Mouse (Mus musculus) limb, embryonic 13.5 days (tissue): Measurements from ENCODE around the gene Mcoln3. TPM values are rescaled to one million over a fixed set of nuclear protein-coding genes. Genes with fewer than 3 reads are reported as not detected.

Experiments used
- ATAC-seq: fragments of 200-750 bp; cut with Nextera tagmentation; 2 replicates; pipeline ENCODE4 v1.8.0; 2017; ENCODE audit warnings: low read depth, moderate number of reproducible peaks, moderate TSS enrichment; ENCODE audit not compliant: low FRiP score
- H3K27ac ChIP-seq: fragments of 300-500 bp; sonication (generic); 2 replicates; pipeline ENCODE4 v1.5.1; 2015; ENCODE audit warnings: inconsistent platforms, mild to moderate bottlenecking, moderate library complexity
- H3K27me3 ChIP-seq: fragments of 300-500 bp; sonication (generic); 2 replicates; pipeline ENCODE4 v1.6.1; 2015; ENCODE audit warnings: mild to moderate bottlenecking, inconsistent platforms
- H3K36me3 ChIP-seq: fragments of 300-500 bp; sonication (generic); 2 replicates; pipeline ENCODE4 v1.6.1; 2015; ENCODE audit warnings: inconsistent platforms, mild to moderate bottlenecking, moderate library complexity
- H3K4me1 ChIP-seq: fragments of 300-500 bp; sonication (generic); 2 replicates; pipeline ENCODE4 v1.6.1; 2015; ENCODE audit warnings: inconsistent platforms
- H3K4me2 ChIP-seq: fragments of 300-500 bp; sonication (generic); replicated peaks from 2 replicates; pipeline ENCODE4 v1.6.1; 2015; ENCODE audit warnings: inconsistent platforms, mild to moderate bottlenecking, moderate library complexity
- H3K4me3 ChIP-seq: fragments of 300-500 bp; sonication (generic); 2 replicates; pipeline ENCODE4 v1.5.1; 2015; ENCODE audit warnings: moderate library complexity, mild to moderate bottlenecking, inconsistent platforms
- H3K9ac ChIP-seq: fragments of 300-500 bp; sonication (generic); 2 replicates; pipeline ENCODE4 v1.6.1; 2015; ENCODE audit warnings: mild to moderate bottlenecking, inconsistent platforms
- H3K9me3 ChIP-seq: fragments of 300-500 bp; sonication (generic); 2 replicates; pipeline ENCODE4 v1.6.1; 2016; ENCODE audit warnings: inconsistent platforms
- WGBS: fragments of 180-500 bp; shearing (Covaris S2); methylation state at CpG from one replicate; pipeline ENCODE4 v1.1.7; 2015; 5-methylcytosine and 5-hydroxymethylcytosine counted together
- polyA plus RNA-seq: library from polyadenylated mRNA; unstranded; fragments of >200 nt; fragmentation: Nextera tagmentation; extraction: Ambion mirVana; gene quantifications from 2 replicates; pipeline ENCODE4 v1.2.1, GENCODE M21; 2015

Gene Mcoln3
- polyA plus RNA-seq, 1 experiment from 2014 or later: 2.8 TPM

DNA sequence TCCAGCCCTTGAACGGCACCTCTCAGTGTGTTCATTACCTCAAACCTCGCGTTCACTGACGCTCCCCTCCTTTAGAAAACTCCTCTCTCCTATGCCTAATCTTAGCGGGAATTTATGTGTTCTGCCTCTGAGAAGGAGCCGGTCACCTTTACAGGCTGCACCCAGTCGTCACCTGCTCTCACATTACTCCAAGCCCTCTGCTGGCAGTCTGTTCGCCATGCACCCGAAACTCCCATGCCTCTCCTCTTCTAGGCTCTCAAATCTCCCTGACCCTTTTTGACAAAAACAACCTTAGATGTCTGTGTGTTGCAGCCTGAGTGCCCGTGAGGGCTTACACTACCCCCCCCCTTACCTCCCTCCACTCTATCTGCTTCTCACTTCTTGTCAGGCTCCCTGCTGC is 19.2 kb downstream of the Mcoln3 start:
- Histone ChIP-seq H3K27ac (no peak overlapping the region), H3K4me3 (no peak overlapping the region), H3K9ac (no peak overlapping the region), H3K9me3 (no peaks in the 10 kb centered on the region), H3K4me2 (no peak overlapping the region), H3K4me1 (no peaks in the 10 kb centered on the region), H3K27me3 (no peaks in the 10 kb centered on the region), H3K36me3 (no peaks in the 10 kb centered on the region)
- no peak for ATAC-seq
- WGBS: 34% methylated on average over 10 of the region's 10 CpGs

DNA sequence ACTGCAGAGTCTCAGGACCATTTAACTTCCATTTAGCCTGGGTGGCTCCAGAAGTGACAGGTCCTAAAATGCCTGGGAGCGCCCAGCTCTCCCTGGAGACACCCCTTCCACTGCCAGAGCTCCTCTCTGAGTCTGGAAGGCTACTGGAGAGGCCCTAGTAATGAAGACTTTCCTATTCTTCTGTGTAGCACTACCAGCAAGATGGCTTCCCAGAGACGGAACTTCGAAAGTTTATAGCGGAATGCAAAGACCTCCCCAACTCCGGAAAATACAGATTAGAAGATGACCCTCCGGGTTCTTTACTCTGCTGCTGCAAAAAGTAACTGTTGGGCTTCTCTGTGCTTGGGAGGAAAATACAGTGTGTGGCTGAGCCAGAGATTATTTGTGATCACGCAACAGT is 23.0 kb downstream of the Mcoln3 start:
- Histone ChIP-seq H3K4me1 (no peaks in the 10 kb centered on the region), H3K9me3 (peaks cover 2% of the 10 kb centered on the region; the same call in 1 of the 2 replicates), H3K27me3 (no peaks in the 10 kb centered on the region), H3K9ac (no peak overlapping the region), H3K4me2 (no peak overlapping the region), H3K27ac (no peak overlapping the region), H3K36me3 (no peaks in the 10 kb centered on the region), H3K4me3 (no peak overlapping the region)
- ATAC-seq: no peak
- 91% methylated on average over 7 of the region's 7 CpGs for WGBS

DNA sequence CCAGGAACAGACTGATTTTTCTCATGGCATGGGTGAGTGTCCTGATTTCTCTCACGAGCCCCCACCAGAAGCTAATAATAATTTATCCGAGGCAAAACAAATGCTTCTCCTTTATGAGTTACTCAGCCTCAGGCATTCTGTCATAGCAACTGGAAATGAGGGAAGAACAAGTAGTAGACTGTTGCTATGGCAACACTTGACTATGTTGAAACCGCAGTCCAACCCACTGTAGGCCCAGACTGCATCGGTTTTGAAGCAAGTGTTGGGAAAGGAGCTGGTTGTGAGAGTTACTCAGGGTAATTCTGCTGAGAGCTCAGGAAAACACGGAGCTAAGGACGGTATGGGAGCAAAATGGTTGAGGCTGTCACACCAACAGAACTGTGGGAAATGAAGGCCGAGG is 25.3 kb downstream of the Mcoln3 start:
- Histone ChIP-seq H3K4me2 (no peak overlapping the region), H3K36me3 (no peaks in the 10 kb centered on the region), H3K9ac (no peak overlapping the region), H3K27ac (no peak overlapping the region), H3K9me3 (peaks cover 3% of the 10 kb centered on the region; the same call in 1 of the 2 replicates), H3K27me3 (no peaks in the 10 kb centered on the region), H3K4me1 (no peaks in the 10 kb centered on the region), H3K4me3 (no peak overlapping the region)
- ATAC-seq: no peak
- WGBS: 83% methylated on average over 7 of the region's 7 CpGs

DNA sequence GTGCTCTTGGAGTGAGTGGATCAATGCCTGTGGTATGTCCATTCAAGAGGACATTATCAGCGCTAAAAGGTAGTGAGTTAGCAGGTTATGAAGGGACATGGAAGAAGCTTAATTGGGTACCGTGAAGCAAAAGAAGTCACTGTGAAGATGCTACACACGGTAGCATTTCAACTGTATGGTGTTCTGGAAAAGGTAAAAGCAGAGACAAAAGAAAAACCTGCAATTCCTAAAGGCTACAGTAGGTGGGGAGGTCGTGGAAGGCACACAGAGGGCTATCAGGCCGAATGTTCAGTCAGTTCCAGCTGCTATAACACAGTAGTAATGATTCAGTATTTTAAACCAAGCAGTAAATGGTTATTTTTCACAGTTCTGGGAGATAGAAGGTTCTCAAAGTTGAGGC is 28.3 kb downstream of the Mcoln3 start:
- Histone ChIP-seq H3K27ac (no peak overlapping the region), H3K4me3 (no peak overlapping the region), H3K36me3 (no peaks in the 10 kb centered on the region), H3K4me2 (no peak overlapping the region), H3K9ac (no peak overlapping the region), H3K9me3 (peaks cover 3% of the 10 kb centered on the region; the same call in 1 of the 2 replicates), H3K4me1 (peaks cover 9% of the 10 kb centered on the region), H3K27me3 (peaks cover 15% of the 10 kb centered on the region)
- 60% methylated on average over 5 of the region's 5 CpGs for WGBS
- no peak for ATAC-seq

DNA sequence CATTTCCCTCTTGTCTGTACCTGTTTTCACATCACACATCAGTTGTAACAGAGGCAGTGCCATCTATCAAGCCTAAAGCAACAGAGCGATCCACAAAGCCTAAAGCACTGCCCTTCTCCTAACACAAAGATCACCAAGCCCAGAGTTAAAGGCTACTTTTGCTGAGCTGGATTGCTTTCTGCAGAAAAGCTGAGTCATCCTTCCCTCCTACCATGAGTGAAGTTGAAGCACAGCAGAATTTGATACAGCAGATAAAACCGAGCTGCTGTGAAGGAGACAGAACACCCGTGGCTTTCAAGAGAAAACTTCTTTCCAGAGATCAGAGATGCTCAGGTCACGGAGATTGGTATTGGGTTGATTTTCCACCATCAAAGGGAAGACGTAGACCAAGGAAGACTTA is 28.9 kb downstream of the Mcoln3 start:
- Histone ChIP-seq H3K27me3 (peaks cover 16% of the 10 kb centered on the region), H3K4me2 (no peak overlapping the region), H3K27ac (no peak overlapping the region), H3K36me3 (no peaks in the 10 kb centered on the region), H3K9ac (no peak overlapping the region), H3K4me3 (no peak overlapping the region), H3K9me3 (peaks cover 3% of the 10 kb centered on the region; the same call in 1 of the 2 replicates), H3K4me1 (peaks cover 12% of the 10 kb centered on the region)
- 70% methylated on average over 5 of the region's 5 CpGs for WGBS
- ATAC-seq: no peak

DNA sequence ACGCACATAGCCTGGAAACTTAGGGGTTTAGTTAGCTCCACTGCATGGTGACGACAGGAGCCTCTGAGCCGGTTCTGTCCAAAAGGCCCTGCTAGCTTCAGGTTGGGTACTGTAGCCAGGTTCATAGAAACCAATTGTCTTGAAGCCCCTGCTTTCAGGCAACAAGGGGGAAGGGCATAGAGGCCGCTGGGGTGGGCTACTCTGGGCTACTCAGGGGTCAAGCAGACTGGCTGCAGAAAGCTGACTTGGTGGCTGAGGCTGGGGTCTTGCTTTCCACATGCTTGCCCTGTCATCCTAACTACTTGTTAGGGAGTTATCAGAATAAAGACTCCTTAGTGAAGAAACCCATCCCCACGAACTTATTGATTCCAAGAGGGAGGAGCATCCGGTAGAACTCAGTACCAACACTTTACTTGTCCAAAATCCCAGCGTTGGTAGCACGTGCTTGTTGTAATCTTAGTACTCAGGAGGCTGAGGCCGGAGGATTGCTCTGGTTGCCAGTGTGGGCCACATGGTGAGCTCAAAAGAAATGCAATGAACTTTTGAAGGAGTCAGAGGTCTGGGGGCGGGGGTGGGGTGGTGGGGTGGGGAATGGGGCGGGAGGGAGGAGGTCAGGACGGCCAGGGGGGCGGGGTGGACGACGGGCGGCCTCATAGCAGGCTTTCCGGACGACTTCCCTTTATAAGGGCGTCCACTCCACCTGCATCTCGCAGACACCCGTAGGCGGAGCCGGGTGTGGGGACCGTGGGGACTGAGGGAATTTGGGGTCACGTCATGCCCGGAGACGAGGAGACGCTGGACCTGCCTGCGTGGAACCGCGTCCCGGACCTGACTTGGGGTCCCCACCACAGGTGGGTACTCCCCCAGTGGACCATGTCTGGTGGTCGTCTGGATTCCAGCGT is 32.2 kb downstream of the Mcoln3 start, which contains the start of gene Mcoln2:
Gene Mcoln2, plus strand, starts transcription at position 678 of the 902 bp plus-strand sequence.
- ATAC-seq: peak; percentile 51; the same call in 1 of the 2 replicates
- Histone ChIP-seq H3K4me1 (peaks cover 18% of the 10 kb centered on the region), H3K27ac (no peak within 1 kb of the TSS; the same call in 1 of the 2 replicates), H3K9ac (peak within 1 kb of the TSS; percentile 63), H3K27me3 (peaks cover 21% of the 10 kb centered on the region), H3K9me3 (peaks cover 3% of the 10 kb centered on the region; the same call in 1 of the 2 replicates), H3K4me3 (peak within 1 kb of the TSS; percentile 49), H3K4me2 (peak within 1 kb of the TSS; percentile 96), H3K36me3 (no peaks in the 10 kb centered on the region)
- WGBS: 13% methylated on average over 33 of the region's 34 CpGs

DNA sequence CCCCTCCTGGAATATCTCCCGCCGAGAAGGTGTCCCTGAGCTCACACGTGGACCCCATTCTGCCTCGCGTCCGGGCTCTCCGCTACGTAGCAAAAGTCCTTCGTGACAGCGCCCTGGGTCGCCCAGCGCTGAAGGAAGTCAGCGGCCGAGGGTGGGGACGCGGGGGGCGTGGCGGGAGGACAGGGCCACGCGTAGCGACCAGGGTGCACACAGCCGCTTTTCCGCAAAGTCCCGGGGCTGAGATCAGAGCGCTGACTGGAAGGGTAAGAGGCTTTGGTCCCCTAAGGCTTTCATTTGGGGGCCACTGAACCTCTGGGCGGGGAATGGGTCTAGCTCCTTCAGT is 32.8 kb downstream of the Mcoln3 start:
- peaks cover 3% of the 10 kb centered on the region; the same call in 1 of the 2 replicates for H3K9me3 ChIP-seq
- peak overlapping the region; percentile 63 for H3K9ac ChIP-seq
- 0 out of 2 replicates have a peak, but pooled peaks have one; percentile 17 for ATAC-seq
- H3K4me2 ChIP-seq: peak overlapping the region; percentile 96
- no peak overlapping the region; the same call in 1 of the 2 replicates for H3K27ac ChIP-seq
- H3K4me3 ChIP-seq: peak overlapping the region; percentile 49
- peaks cover 18% of the 10 kb centered on the region for H3K4me1 ChIP-seq
- under 1% methylated on average over 26 of the region's 26 CpGs for WGBS
- H3K27me3 ChIP-seq: peaks cover 21% of the 10 kb centered on the region
- no peaks in the 10 kb centered on the region for H3K36me3 ChIP-seq

DNA sequence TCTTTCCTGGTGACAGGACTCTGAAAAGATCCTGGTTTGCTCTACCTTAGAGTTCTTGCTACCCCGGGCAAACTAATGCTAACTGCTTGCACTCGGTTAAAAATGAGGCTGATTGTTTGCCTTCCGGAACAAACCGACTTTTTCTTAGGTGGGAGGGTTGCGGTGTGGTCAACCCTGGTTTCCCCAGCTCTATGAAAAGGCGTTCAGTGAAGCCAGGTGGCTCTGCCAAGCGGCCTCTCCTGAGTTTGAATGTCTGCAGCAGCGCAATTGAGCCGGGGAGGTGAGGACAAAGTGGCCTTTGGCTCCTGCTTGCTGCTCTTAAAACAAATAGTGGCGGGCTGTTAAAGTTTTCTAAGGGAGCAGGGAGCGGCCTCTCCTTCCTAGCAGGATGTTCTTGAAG is 33.3 kb downstream of the Mcoln3 start:
- WGBS: 11% methylated on average over 11 of the region's 11 CpGs
- ATAC-seq: 0 out of 2 replicates have a peak, but pooled peaks have one; percentile 16
- no peak overlapping the region; the same call in 1 of the 2 replicates for H3K27ac ChIP-seq
- H3K9ac ChIP-seq: peak overlapping the region; percentile 63; the same call in 1 of the 2 replicates
- H3K4me1 ChIP-seq: peaks cover 18% of the 10 kb centered on the region
- H3K9me3 ChIP-seq: no peaks in the 10 kb centered on the region
- H3K4me2 ChIP-seq: peak overlapping the region; percentile 96
- H3K4me3 ChIP-seq: peak overlapping the region; percentile 49
- no peaks in the 10 kb centered on the region for H3K36me3 ChIP-seq
- H3K27me3 ChIP-seq: peaks cover 21% of the 10 kb centered on the region

DNA sequence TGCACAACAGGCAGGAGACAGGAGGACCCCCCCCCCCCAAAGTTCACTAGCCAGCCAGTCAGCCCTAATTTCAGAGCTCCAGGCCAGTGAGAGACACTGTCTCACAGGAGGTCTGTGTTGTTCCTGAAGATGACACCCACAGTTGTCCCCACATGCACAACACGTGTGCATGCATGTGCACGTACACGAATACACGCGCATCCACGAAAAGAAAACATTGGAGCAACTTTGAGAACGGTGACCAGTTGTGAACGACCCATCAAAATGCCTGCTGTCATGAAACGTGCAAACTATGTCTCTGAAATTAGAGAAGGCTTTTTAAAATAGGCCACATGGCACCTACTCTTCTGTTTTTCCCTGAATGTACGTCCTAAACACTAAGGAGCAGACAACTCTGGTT is 34.1 kb downstream of the Mcoln3 start:
- Histone ChIP-seq H3K4me1 (peaks cover 18% of the 10 kb centered on the region), H3K4me2 (no peak overlapping the region), H3K9ac (no peak overlapping the region), H3K4me3 (no peak overlapping the region), H3K36me3 (no peaks in the 10 kb centered on the region), H3K9me3 (no peaks in the 10 kb centered on the region), H3K27me3 (peaks cover 21% of the 10 kb centered on the region), H3K27ac (no peak overlapping the region)
- no peak for ATAC-seq
- WGBS: 92% methylated on average over 10 of the region's 10 CpGs

DNA sequence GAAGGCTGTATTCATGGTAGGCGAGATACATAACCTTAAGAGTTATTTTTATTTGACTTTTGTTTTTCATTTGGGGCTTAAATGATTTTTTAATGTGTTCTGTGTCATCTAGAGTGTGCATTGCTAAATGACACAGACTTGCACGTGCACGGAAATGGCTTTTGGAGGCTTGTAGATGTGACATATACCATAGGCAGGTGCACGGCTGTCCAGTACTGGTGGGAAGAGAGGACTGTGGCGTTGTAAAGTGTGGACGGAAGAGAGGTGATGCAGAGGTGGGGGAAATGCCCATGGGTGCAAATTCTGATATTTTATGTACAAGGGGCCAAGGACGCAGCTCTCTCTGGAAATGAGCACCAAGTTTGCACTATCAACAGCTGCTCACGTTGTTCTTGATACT is 34.5 kb downstream of the Mcoln3 start:
- ATAC-seq: no peak
- Histone ChIP-seq H3K4me3 (no peak overlapping the region), H3K9ac (no peak overlapping the region), H3K4me1 (peaks cover 18% of the 10 kb centered on the region), H3K36me3 (no peaks in the 10 kb centered on the region), H3K9me3 (no peaks in the 10 kb centered on the region), H3K27ac (no peak overlapping the region), H3K27me3 (peaks cover 21% of the 10 kb centered on the region), H3K4me2 (no peak overlapping the region)
- 88% methylated on average over 8 of the region's 8 CpGs for WGBS

DNA sequence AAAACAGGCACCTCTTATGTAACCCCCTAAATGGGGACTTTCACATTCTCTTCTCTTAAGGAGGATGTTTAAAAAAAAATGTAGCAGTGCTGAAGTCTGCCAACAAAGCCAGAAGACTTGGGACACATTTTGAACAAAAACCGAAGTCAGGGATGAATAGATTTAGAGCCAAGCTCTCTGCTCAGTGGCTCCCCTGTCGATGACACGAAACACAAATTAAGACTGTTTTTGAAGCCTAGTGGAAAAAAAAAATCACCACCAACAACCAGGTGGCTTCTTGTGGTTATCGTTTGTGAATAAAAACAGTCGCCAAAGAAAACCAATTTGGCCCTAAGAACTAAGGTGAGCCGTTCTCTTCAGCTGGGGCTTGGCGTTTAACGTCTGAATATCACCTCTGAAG is 35.1 kb downstream of the Mcoln3 start:
- H3K36me3 ChIP-seq: no peaks in the 10 kb centered on the region
- 70% methylated on average over 8 of the region's 8 CpGs for WGBS
- no peaks in the 10 kb centered on the region for H3K9me3 ChIP-seq
- no peak overlapping the region for H3K4me2 ChIP-seq
- H3K4me3 ChIP-seq: no peak overlapping the region
- no peak for ATAC-seq
- peaks cover 18% of the 10 kb centered on the region for H3K4me1 ChIP-seq
- no peak overlapping the region for H3K9ac ChIP-seq
- H3K27ac ChIP-seq: no peak overlapping the region
- peaks cover 21% of the 10 kb centered on the region for H3K27me3 ChIP-seq

DNA sequence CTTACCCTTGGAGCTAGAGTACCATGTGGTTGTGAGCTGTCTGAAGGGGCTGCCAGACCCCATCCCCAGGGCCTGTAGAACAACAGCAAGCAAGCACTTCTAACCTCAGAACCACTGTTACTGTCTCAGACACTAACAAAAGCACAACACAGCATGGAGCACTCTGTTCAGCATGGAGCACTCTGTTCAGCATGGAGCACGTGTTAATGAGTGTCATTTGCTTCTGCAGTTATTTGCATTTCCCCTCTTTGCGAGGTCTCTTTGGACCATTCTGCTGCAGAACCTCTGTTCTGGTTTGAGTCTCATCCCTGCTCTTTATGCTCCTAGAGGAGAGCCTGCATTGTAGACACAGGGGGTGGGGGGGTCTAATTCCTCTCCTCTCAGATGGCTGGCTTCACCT is 35.7 kb downstream of the Mcoln3 start:
- peaks cover 21% of the 10 kb centered on the region for H3K27me3 ChIP-seq
- ATAC-seq: no peak
- 71% methylated on average over 2 of the region's 2 CpGs for WGBS

More for the DNA sequence above, 35.7 kb downstream of the Mcoln3 start:
- Histone ChIP-seq H3K36me3 (no peaks in the 10 kb centered on the region), H3K9me3 (no peaks in the 10 kb centered on the region), H3K27ac (no peak overlapping the region), H3K4me3 (no peak overlapping the region), H3K4me1 (peaks cover 18% of the 10 kb centered on the region), H3K9ac (no peak overlapping the region), H3K4me2 (no peak overlapping the region)
